Mouse (Mus musculus) forebrain, embryonic 13.5 days (tissue): ENCODE data around the gene Ifnz. TPM values are rescaled to one million over a fixed set of nuclear protein-coding genes. Genes with fewer than 3 reads are reported as not detected.
A peak's percentile ranks its signal among the peaks of the same experiment; 100 is the strongest.
"Not testable (repeated sequence)": the region's sequence is repeated elsewhere in the genome, so short reads cannot be mapped to it uniquely, and the experiment has no call there.

Experiments used
- ATAC-seq: fragments of 200-750 bp; cut with Nextera tagmentation; 2 replicates; pipeline ENCODE4 v1.8.0; 2017
- H3K27ac ChIP-seq: fragments of 300-500 bp; sonication (generic); 2 replicates; pipeline ENCODE4 v1.5.1; 2015; ENCODE audit warnings: inconsistent platforms, mild to moderate bottlenecking, moderate library complexity
- H3K27me3 ChIP-seq: fragments of 300-500 bp; sonication (generic); 2 replicates; pipeline ENCODE4 v1.6.1; 2015; ENCODE audit warnings: mild to moderate bottlenecking, inconsistent platforms
- H3K36me3 ChIP-seq: fragments of 300-500 bp; sonication (generic); 2 replicates; pipeline ENCODE4 v1.6.1; 2015; ENCODE audit warnings: mild to moderate bottlenecking, inconsistent platforms; ENCODE audit not compliant: poor library complexity, severe bottlenecking
- H3K4me1 ChIP-seq: fragments of 300-500 bp; sonication (generic); 2 replicates; pipeline ENCODE4 v1.6.1; 2015; ENCODE audit warnings: inconsistent platforms
- H3K4me2 ChIP-seq: fragments of 300-500 bp; sonication (generic); 2 replicates; pipeline ENCODE4 v1.6.1; 2015; ENCODE audit warnings: inconsistent platforms, mild to moderate bottlenecking, moderate library complexity
- H3K4me3 ChIP-seq: fragments of 300-500 bp; sonication (generic); 2 replicates; pipeline ENCODE4 v1.5.1; 2015; ENCODE audit warnings: mild to moderate bottlenecking, inconsistent platforms
- H3K9ac ChIP-seq: fragments of 300-500 bp; sonication (generic); 2 replicates; pipeline ENCODE4 v1.6.1; 2015; ENCODE audit warnings: mild to moderate bottlenecking, inconsistent platforms
- H3K9me3 ChIP-seq: fragments of 300-500 bp; sonication (generic); replicated peaks from 2 replicates; pipeline ENCODE4 v1.6.1; 2016; ENCODE audit warnings: inconsistent platforms
- whole genome bisulfite sequencing: fragments of 180-500 bp; shearing (Covaris S2); methylation state at CpG from one replicate; pipeline ENCODE4 v1.1.7; 2015; 5-methylcytosine and 5-hydroxymethylcytosine counted together
- polyA plus RNA-seq: library from polyadenylated mRNA; unstranded; fragments of >200 nt; fragmentation: Nextera tagmentation; extraction: Ambion mirVana; gene quantifications from 2 replicates; pipeline ENCODE4 v1.2.1, GENCODE M21; 2015

Ifnz gene
- polyA plus RNA-seq = 0.18 TPM in 1 of 2 replicates, not detected in the other

DNA sequence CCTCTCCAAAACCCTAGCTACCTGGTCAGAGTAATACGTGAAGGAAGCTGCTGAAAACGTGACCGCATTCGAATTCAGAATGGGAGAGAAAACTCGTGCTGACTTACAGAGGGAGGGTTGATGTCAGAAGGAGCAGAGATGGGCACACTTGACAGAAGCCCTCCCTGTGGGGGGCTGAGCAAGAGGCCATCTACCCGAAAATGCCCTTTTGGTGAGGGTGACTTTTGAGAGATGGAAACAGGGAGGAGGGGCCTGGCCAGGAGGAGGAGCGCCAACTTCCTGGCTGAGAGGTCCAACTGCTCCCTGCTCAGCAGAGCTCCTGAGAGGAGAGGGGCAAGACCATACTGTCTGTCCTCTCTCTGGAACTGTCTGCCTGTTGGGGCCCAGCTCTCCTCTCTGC is at the start of gene Ifnz:
Gene Ifnz (plus strand): TSS at position 301 of the 400 bp plus-strand sequence.
- not testable (repeated sequence) for H3K9me3 ChIP-seq, H3K4me1 ChIP-seq, ATAC-seq, H3K36me3 ChIP-seq, H3K27me3 ChIP-seq, H3K4me3 ChIP-seq, H3K27ac ChIP-seq, H3K9ac ChIP-seq
- WGBS = 26% methylated on average over 5 of the region's 7 CpGs
- peak within 1 kb of the TSS; percentile 46 for H3K4me2 ChIP-seq

DNA sequence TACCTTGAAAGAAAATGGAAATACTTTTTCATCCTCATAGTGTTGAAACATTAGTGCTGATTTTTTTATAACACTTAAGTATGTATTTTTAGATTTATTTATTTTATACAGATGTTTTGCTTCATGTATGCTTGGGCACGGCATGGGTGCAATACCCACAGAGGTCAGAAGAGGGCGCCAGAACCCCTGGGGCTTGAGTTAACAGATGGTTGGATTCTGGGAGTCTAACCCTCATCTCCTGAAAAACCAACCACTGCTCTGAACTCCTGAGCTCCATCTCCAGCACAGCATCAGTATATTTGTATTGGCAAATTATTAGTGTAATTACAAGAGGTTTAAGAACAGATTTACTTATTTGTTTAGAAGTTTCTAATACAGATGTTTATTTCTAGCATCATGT is 43.5 kb upstream of the Ifnz start:
- H3K27ac ChIP-seq = no peak overlapping the region
- H3K4me1 ChIP-seq = no peaks in the 10 kb centered on the region
- 5% methylated on average over 2 of the region's 2 CpGs for WGBS
- no peak overlapping the region for H3K9ac ChIP-seq
- peak; percentile 68 for ATAC-seq
- H3K4me3 ChIP-seq = no peak overlapping the region
- no peaks in the 10 kb centered on the region for H3K9me3 ChIP-seq
- no peaks in the 10 kb centered on the region for H3K27me3 ChIP-seq
- H3K4me2 ChIP-seq = no peak overlapping the region
- H3K36me3 ChIP-seq = no peaks in the 10 kb centered on the region

DNA sequence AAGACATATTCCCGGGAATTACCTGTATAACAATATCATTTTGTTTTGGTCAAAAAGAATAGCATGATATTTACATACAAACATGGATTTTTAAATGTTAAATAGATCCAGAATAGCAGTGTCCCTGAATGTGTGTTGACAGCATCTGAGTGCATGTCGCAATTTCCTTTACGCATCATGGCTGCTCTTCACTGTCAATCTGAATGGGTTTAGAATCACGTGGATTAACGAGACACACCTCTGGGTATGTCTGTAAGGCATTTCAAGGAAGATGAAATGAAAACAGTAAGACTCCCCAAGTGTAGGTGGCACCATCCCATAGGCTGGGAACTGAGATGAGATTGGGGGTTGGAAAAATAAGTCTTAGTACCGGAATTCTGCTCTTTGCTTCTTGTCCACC is 42.9 kb upstream of the Ifnz start:
- Histone ChIP-seq H3K4me3 (no peak overlapping the region), H3K4me2 (no peak overlapping the region), H3K9ac (no peak overlapping the region), H3K36me3 (no peaks in the 10 kb centered on the region), H3K4me1 (no peaks in the 10 kb centered on the region), H3K27ac (no peak overlapping the region), H3K27me3 (no peaks in the 10 kb centered on the region), H3K9me3 (no peaks in the 10 kb centered on the region)
- no peak for ATAC-seq
- WGBS = 88% methylated on average over 6 of the region's 6 CpGs

DNA sequence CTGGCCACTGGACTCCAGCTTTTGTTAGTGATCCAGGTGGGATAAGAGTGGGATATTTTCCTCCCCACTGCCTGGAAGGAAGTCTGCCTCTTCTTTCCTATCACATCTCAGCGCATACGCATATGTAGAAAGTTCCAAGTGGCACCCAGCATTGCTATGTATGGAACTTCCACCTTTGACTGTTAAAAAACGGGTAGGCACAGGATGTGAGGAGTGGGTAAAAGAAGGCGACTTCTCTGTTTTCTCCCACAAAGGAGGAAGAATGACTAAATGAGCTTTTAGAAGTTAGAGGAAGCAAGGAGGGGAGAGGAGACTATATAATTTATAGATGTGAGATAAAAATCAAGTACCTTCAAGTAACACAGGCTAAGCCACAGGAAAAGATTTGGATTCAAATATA is 40.5 kb upstream of the Ifnz start:
- 93% methylated on average over 4 of the region's 4 CpGs for whole genome bisulfite sequencing
- Histone ChIP-seq H3K27me3 (no peaks in the 10 kb centered on the region), H3K4me2 (no peak overlapping the region), H3K9me3 (no peaks in the 10 kb centered on the region), H3K4me1 (peaks cover 7% of the 10 kb centered on the region; the same call in 1 of the 2 replicates), H3K9ac (no peak overlapping the region), H3K36me3 (no peaks in the 10 kb centered on the region), H3K27ac (no peak overlapping the region), H3K4me3 (no peak overlapping the region)
- ATAC-seq = no peak

DNA sequence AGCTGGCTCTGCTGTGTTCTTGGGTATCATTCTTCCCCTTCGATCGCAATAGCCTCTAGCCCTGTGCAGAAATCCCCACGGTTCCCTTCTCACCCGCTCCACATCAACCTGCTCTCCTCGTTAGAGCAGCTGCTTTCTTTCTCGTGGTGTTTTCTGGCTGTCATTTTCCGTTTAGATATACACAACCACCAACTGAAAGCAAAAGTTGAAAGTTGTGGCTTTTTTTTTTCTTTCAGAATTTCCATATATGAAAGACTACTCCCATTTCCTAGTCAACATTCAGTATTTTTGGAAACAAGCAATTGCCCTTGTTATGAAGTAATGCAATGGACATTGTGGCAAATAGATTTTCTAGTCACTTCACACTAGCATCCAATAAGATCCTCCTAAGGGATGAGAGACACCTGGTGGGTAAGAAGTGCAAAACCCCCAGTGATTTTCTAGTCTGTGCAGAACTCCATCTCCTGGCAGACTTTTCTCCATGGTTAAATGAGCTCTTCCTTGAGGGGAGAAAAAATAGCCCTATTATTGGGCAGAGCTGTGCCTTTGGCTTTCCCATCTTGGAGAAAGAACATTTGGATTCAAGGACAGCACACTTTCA is 39.1 kb upstream of the Ifnz start:
- no peaks in the 10 kb centered on the region for H3K36me3 ChIP-seq
- ATAC-seq = no peak
- no peak overlapping the region for H3K27ac ChIP-seq
- no peak overlapping the region for H3K4me2 ChIP-seq
- no peaks in the 10 kb centered on the region for H3K27me3 ChIP-seq
- 69% methylated on average over 7 of the region's 7 CpGs for WGBS
- peaks cover 7% of the 10 kb centered on the region; the same call in 1 of the 2 replicates for H3K4me1 ChIP-seq
- H3K4me3 ChIP-seq = no peak overlapping the region
- no peak overlapping the region for H3K9ac ChIP-seq
- H3K9me3 ChIP-seq = no peaks in the 10 kb centered on the region

DNA sequence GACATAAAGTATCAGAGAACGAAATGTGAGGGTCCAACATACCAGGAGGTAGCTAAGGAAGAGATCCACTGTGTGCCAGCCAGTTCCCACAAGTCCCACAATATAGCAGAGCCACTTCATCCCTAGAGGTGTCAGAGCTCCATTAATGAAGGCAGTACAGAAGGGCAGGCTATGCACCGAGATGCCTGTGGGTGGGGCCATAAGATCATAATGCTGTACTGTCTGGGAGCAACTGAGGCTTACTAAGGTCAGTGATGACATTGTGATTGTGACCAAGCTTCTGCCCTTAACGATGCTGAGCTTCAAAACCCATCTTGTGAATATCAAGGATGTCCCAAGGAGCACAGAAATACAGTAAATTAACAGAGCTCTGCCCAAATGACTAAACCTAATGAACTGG is 37.7 kb upstream of the Ifnz start:
- no peak overlapping the region for H3K4me2 ChIP-seq
- no peak overlapping the region for H3K9ac ChIP-seq
- H3K36me3 ChIP-seq = no peaks in the 10 kb centered on the region
- H3K4me1 ChIP-seq = peaks cover 7% of the 10 kb centered on the region; the same call in 1 of the 2 replicates
- H3K9me3 ChIP-seq = no peaks in the 10 kb centered on the region
- no peaks in the 10 kb centered on the region for H3K27me3 ChIP-seq
- no peak for ATAC-seq
- no peak overlapping the region for H3K4me3 ChIP-seq
- H3K27ac ChIP-seq = no peak overlapping the region
- 63% methylated on average over 3 of the region's 3 CpGs for WGBS

DNA sequence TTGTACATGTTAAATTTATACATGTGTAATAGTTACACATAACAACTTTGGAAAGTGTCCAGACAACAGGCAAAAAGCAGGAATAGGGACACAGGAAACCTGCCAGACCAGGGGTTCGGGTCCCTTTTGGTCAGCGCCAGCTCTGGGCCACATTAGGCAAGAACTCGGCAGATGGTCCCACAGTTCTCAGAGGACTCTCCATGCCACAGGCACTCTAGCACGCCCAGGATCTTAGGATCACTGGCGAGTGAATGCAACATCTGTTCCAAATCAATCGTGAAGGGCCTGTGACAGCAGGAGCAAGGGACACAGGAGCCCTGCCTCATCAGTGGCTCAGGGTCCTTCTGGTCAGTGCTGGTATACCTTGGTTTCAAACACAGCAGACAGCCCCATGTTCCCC is 32.0 kb upstream of the Ifnz start:
- 78% methylated on average over 6 of the region's 6 CpGs for WGBS
- Histone ChIP-seq H3K4me3 (no peak overlapping the region), H3K36me3 (no peaks in the 10 kb centered on the region), H3K27me3 (no peaks in the 10 kb centered on the region), H3K9me3 (no peaks in the 10 kb centered on the region), H3K4me2 (no peak overlapping the region), H3K4me1 (peaks cover 7% of the 10 kb centered on the region; the same call in 1 of the 2 replicates), H3K27ac (no peak overlapping the region), H3K9ac (no peak overlapping the region)
- ATAC-seq = no peak

DNA sequence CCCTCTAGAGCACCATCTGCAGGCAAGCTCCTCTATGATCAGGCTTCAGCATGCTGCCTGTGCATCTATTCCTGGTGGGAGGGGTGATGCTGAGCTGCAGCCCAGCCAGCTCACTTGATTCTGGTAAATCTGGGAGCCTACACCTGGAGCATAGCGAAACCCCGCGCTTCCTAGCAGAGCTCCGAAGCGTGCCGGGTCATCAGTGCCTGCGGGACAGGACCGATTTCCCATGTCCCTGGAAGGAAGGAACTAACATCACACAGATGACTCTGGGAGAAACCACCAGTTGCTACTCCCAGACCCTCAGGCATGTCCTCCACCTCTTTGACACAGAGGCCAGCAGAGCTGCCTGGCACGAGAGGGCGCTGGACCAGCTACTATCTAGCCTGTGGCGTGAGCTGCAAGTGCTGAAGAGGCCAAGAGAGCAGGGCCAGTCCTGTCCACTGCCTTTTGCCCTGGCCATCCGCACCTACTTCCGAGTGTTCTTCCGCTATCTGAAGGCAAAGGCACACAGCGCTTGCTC is 27.1 kb upstream of the Ifnz start, which contains the start of gene Gm13271:
Gene Gm13271 (plus strand): TSS at position 51 of the 523 bp plus-strand sequence.
- H3K4me3 ChIP-seq, H3K4me1 ChIP-seq, H3K9me3 ChIP-seq, H3K9ac ChIP-seq, ATAC-seq, H3K27me3 ChIP-seq, H3K36me3 ChIP-seq, H3K27ac ChIP-seq, H3K4me2 ChIP-seq: not testable (repeated sequence)
- WGBS = 77% methylated on average over 15 of the region's 15 CpGs

DNA sequence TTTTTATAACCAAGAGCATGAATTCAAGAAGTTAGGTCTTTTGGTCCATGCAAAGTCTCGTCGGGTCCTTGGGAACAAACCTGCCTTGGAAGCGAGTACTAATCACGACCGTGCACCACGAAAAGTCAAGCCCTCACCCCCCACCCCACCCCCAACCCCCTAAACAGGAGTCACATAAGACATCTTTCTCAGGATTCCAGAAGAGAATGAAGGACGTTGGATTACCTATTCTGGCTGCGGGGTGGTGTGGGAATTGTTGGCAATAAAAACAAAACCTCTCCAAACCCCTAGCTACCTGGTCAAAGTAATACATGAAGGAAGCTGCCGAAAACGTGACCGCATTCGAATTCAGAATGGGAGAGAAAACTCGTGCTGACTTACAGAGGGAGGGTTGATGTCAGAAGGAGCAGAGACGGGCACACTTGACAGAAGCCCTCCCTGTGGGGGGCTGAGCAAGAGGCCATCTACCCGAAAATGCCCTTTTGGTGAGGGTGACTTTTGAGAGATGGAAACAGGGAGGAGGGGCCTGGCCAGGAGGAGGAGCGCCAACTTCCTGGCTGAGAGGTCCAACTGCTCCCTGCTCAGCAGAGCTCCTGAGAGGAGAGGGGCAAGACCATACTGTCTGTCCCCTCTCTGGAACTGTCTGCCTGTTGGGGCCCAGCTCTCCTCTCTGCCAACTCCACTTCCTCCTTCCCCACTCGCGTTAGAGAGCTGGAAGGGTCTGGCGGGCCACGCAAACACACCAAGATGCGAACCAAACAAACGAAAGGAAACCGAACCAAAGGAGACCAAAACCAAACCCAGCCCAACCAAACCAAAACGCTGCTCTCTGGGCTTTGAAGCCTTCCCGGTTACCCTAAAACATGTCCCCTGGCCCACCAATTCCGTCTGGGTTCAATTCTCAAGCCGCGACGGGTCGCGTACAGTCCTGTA is 25.1 kb upstream of the Ifnz start:
- H3K36me3 ChIP-seq, H3K9me3 ChIP-seq, H3K27me3 ChIP-seq, H3K4me1 ChIP-seq, ATAC-seq: not testable (repeated sequence)
- H3K27ac ChIP-seq = peak overlapping the region; percentile 61
- peak overlapping the region; percentile 59 for H3K9ac ChIP-seq
- 12% methylated on average over 28 of the region's 31 CpGs for WGBS
- peak overlapping the region; percentile 74 for H3K4me2 ChIP-seq
- H3K4me3 ChIP-seq = peak overlapping the region; percentile 49

DNA sequence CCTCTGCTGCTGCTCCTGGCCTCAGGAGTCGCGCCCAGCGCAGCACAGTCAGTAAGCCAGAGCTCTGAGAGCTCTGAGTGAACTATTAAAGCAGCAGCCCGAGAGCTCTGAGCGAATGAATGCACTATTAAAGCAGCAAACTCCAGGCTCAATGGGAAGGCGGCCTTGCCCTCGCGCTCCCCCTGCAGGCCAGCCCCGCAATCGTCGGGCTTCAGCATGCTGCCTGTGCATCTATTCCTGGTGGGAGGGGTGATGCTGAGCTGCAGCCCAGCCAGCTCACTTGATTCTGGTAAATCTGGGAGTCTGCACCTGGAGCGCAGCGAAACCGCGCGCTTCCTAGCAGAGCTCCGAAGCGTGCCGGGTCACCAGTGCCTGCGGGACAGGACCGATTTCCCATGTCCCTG is 24.3 kb upstream of the Ifnz start:
- not testable (repeated sequence) for H3K4me1 ChIP-seq, H3K36me3 ChIP-seq, H3K9me3 ChIP-seq, H3K27me3 ChIP-seq
- 0% methylated on average over 21 of the region's 21 CpGs for WGBS
- peak; percentile 100 for ATAC-seq
- Histone ChIP-seq H3K9ac (peak overlapping the region; percentile 59), H3K27ac (peak overlapping the region; percentile 61), H3K4me2 (peak overlapping the region; percentile 74), H3K4me3 (peak overlapping the region; percentile 49)

DNA sequence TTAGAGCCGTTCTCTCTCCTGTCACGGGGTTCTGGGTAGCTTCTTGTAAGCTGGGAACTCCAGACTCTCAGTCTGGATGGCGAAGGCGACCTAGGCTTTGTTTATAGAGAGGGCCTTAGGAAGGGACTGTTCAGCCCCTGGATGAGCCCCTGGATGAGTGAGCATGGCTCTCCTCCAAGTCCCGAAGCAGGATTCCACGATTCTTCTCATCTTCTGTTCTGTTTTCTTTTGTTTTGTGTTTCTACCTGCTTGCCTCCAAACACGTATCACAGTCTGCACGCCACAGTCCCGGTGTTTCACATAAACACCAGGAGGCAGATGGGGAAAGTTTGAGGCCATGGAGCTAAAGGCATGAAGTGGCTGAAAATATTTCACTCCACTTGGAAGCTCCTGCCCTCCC is 23.2 kb upstream of the Ifnz start:
- not testable (repeated sequence) for H3K4me2 ChIP-seq, H3K4me1 ChIP-seq, H3K27ac ChIP-seq, H3K9me3 ChIP-seq, H3K4me3 ChIP-seq, H3K9ac ChIP-seq, H3K27me3 ChIP-seq, ATAC-seq, H3K36me3 ChIP-seq
- WGBS = 87% methylated on average over 9 of the region's 9 CpGs

DNA sequence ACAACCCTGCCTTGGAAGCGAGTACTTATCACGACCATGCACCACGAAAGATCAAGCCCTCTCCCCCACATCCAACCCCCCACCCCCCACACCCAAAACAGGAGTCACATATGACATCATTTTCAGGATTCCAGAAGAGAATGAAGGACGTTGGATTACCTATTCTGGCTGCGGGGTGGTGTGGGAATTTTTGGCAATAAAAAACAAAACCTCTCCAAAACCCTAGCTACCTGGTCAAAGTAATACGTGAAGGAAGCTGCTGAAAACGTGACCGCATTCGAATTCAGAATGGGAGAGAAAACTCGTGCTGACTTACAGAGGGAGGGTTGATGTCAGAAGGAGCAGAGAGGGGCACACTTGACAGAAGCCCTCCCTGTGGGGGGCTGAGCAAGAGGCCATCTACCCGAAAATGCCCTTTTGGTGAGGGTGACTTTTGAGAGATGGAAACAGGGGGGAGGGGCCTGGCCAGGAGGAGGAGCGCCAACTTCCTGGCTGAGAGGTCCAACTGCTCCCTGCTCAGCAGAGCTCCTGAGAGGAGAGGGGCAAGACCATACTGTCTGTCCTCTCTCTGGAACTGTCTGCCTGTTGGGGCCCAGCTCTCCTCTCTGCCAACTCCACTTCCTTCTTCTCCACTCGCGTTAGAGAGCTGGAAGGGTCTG is 22.2 kb upstream of the Ifnz start, which contains the start of gene Gm13283:
Gene Gm13283 (plus strand): TSS at position 510 of the 659 bp plus-strand sequence.
- H3K4me3 ChIP-seq = peak within 1 kb of the TSS; percentile 40
- H3K4me2 ChIP-seq = peak within 1 kb of the TSS; percentile 69
- peak within 1 kb of the TSS; percentile 48; the same call in 1 of the 2 replicates for H3K9ac ChIP-seq
- not testable (repeated sequence) for H3K4me1 ChIP-seq, ATAC-seq, H3K27me3 ChIP-seq, H3K27ac ChIP-seq, H3K9me3 ChIP-seq, H3K36me3 ChIP-seq
- WGBS = 23% methylated on average over 11 of the region's 14 CpGs
